Mouse (Mus musculus) lung, adult 2 months (tissue): ENCODE results near the gene Fuca1. TPM values are rescaled to one million over a fixed set of nuclear protein-coding genes. Genes with fewer than 3 reads are reported as not detected.

ENCODE experiments used
- DNase-seq: peaks from one replicate; pipeline ENCODE4 v3.0.0; 2022
- H3K4me1 ChIP-seq: fragments of 200-500 bp; 2 replicates; pipeline ENCODE4 v1.6.1; 2011; ENCODE audit warnings: low read length; ENCODE audit not compliant: control insufficient read depth, insufficient read depth
- H3K4me3 ChIP-seq: fragments of 200-500 bp; replicated peaks from 2 replicates; pipeline ENCODE3; 2011; ENCODE audit warnings: low read depth, mild to moderate bottlenecking, control low read depth, low read length; ENCODE audit errors: extremely low read depth
- CTCF ChIP-seq: fragments of 200-500 bp; IDR thresholded peaks from 2 replicates; pipeline ENCODE4 v1.5.1; 2011; ENCODE audit warnings: mild to moderate bottlenecking, low read length, control low read depth; ENCODE audit not compliant: insufficient read depth
- POLR2A ChIP-seq: fragments of 200-500 bp; IDR thresholded peaks from 2 replicates; pipeline ENCODE4 v1.6.1; 2011; ENCODE audit warnings: low read depth, mild to moderate bottlenecking, control low read depth, low read length, borderline replicate concordance; ENCODE audit errors: extremely low read depth
- WGBS: fragments of 180-500 bp; shearing (Covaris S2); methylation state at CpG from one replicate; pipeline ENCODE4 v1.1.7; 2018; 5-methylcytosine and 5-hydroxymethylcytosine counted together
- polyA plus RNA-seq: library from polyadenylated mRNA; depleted of rRNA; stranded (reverse); fragments of >200 nt; gene quantifications from 2 replicates; pipeline ENCODE4 v1.2.3, GENCODE M21; 2012

Fuca1 gene
- polyA plus RNA-seq, 1 experiment, result 64.0 TPM

- no peak overlapping the region for H3K4me3 ChIP-seq
- H3K4me1 ChIP-seq, result peaks cover 22% of the 10 kb centered on the region
- WGBS, result 46% methylated on average over 2 of the region's 2 CpGs
- TF ChIP-seq CTCF, result 0 out of 2 replicates have a peak, but pooled peaks have one; percentile 13
- no peak for TF ChIP-seq POLR2A
- DNase-seq, result no peak
These were observed 42.8 kb upstream of the Fuca1 start for GRCm38 (mm10) chr4:135877742-135878141.

DNA sequence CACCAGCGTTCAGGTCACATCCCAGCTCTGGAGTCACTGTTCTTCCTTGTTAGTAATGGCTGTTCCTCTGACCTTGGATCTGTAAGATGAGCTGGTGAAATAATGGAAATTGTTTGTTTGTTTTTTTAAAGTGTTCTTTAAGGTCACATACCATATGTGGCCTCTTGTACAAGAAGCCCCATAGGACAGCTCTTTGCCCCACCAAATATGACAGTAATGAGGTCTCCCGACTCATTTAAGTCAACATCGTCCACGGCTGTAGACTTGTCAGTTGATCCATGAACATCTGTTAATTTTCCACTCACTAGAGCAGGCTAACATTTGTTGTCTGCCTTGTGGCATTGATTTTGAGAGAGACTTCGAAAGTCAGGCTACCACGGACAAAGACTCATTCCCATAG lies 41.5 kb upstream of the Fuca1 start:
- TF ChIP-seq CTCF, result no peak
- TF ChIP-seq POLR2A, result no peak
- peaks cover 26% of the 10 kb centered on the region for H3K4me1 ChIP-seq
- no peak for DNase-seq
- 73% methylated on average over 6 of the region's 6 CpGs for WGBS
- no peak overlapping the region for H3K4me3 ChIP-seq

GRCm38 (mm10) chr4:135880018-135880417 lies 40.5 kb upstream of the Fuca1 start:
- no peak for DNase-seq
- Histone ChIP-seq H3K4me1 (peaks cover 18% of the 10 kb centered on the region), H3K4me3 (no peak overlapping the region)
- 95% methylated on average over 6 of the region's 6 CpGs for WGBS
- no peak for TF ChIP-seq POLR2A
- no peak for TF ChIP-seq CTCF

GRCm38 (mm10) chr4:135880576-135880975 lies 40.0 kb upstream of the Fuca1 start:
- WGBS, result 91% methylated on average over 10 of the region's 10 CpGs
- Histone ChIP-seq H3K4me3 (no peak overlapping the region), H3K4me1 (peaks cover 15% of the 10 kb centered on the region)
- TF ChIP-seq POLR2A, result no peak
- TF ChIP-seq CTCF, result no peak
- DNase-seq, result no peak

GRCm38 (mm10) chr4:135882023-135882422 lies 38.5 kb upstream of the Fuca1 start:
- peaks cover 4% of the 10 kb centered on the region for H3K4me1 ChIP-seq
- H3K4me3 ChIP-seq, result no peak overlapping the region
- no peak for TF ChIP-seq POLR2A
- no peak for TF ChIP-seq CTCF
- DNase-seq, result no peak
- 76% methylated on average over 6 of the region's 6 CpGs for WGBS

- 30% methylated on average over 10 of the region's 10 CpGs for WGBS
- Histone ChIP-seq H3K4me3 (no peak overlapping the region), H3K4me1 (peaks cover 3% of the 10 kb centered on the region)
- no peak for DNase-seq
- no peak for TF ChIP-seq CTCF
These were observed 37.1 kb upstream of the Fuca1 start for GRCm38 (mm10) chr4:135883401-135883851.

DNA sequence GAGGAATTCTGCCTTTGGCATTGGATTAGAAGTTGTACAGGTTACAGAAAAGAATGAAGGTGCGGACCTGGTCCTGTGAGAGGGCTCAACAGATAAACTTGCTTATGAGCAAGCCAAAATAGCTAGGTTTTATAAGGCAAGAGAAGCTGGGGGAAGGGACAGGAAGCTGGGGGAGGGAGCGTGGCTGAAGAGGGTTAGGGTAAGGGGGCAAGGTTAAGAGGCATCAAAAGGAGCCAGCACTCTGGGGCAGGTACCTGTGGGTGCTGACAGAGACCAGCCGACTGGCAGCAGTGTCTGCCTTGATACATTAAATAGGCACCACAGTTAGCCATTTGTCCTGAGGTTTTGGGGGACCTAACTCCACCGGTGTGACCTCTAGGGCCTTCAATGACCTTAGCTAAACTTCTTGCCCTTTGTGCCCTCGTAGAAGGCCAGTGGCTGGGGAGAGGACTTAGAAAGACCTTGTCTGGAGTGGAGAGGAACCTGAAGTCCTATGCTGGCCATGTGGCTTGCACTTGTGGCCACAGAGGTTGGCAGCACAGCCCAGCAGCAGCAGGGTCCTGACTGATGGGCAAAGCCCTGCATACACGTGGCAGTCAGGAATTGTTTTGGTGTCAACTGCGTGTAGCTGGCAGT lies 36.5 kb upstream of the Fuca1 start:
- no peak for DNase-seq

DNA sequence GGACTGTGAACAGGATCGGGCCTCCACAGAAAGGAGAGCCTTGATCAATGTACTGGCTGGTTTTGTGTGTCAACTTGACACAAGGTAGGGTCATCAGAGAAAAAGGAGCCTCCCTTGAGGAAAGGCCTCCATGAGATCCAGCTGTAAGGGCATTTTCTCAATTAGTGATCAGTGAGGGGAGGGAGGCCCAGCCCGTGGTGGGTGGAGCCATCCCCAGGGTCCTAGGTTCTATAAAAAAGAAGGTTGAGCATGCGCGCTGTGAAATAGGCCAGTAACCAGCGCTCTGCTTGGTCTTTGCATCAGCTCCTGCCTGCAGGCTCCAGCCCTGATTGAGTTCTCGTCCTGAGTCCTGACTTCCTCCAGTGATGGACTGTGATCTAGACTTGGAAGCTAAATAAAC lies 36.0 kb upstream of the Fuca1 start:
- H3K4me1 ChIP-seq, result peaks cover 3% of the 10 kb centered on the region
- 84% methylated on average over 6 of the region's 6 CpGs for WGBS
- DNase-seq, result no peak
- H3K4me3 ChIP-seq, result no peak overlapping the region
- TF ChIP-seq CTCF (no peak), POLR2A (no peak)

More for the DNA sequence above, 36.5 kb upstream of the Fuca1 start:
- Histone ChIP-seq H3K4me1 (peaks cover 3% of the 10 kb centered on the region), H3K4me3 (no peak overlapping the region)
- WGBS, result 58% methylated on average over 7 of the region's 7 CpGs
- TF ChIP-seq CTCF (no peak), POLR2A (no peak)

- TF ChIP-seq POLR2A (no peak), CTCF (no peak)
- H3K4me3 ChIP-seq, result no peak overlapping the region
- H3K4me1 ChIP-seq, result peaks cover 3% of the 10 kb centered on the region
- DNase-seq, result no peak
- WGBS, result 88% methylated on average over 12 of the region's 12 CpGs
These were observed 34.9 kb upstream of the Fuca1 start for GRCm38 (mm10) chr4:135885676-135886075.

DNA sequence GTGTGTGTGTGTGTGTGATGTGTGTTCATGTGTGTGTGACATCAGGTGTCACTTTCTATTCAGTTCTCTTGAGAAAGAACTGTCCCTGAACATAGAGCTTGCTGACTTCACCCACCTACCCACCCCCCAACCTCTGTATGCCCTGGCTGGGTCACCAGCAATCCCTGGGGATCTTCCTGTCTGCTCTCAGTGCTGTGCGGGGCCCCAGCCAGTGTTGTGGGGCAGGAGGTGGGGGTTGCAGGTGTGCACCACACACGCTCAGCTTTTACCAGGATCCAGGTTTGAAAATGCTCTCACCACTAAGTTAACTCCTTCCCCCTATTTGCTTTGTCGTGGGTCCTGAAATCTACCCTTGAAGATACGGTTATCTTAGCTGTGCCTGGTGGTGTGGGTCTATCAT lies 34.4 kb upstream of the Fuca1 start:
- no peak overlapping the region for H3K4me3 ChIP-seq
- peaks cover 3% of the 10 kb centered on the region for H3K4me1 ChIP-seq
- WGBS, result 78% methylated on average over 4 of the region's 4 CpGs
- TF ChIP-seq CTCF (no peak), POLR2A (no peak)
- DNase-seq, result no peak
